Mouse (Mus musculus): ENCODE measurements around the gene Clic3. TPM values are rescaled to one million over a fixed set of nuclear protein-coding genes. Genes with fewer than 3 reads are reported as not detected.

Gene Clic3
- polyA plus RNA-seq, 1 experiment, result 104 TPM

DNA sequence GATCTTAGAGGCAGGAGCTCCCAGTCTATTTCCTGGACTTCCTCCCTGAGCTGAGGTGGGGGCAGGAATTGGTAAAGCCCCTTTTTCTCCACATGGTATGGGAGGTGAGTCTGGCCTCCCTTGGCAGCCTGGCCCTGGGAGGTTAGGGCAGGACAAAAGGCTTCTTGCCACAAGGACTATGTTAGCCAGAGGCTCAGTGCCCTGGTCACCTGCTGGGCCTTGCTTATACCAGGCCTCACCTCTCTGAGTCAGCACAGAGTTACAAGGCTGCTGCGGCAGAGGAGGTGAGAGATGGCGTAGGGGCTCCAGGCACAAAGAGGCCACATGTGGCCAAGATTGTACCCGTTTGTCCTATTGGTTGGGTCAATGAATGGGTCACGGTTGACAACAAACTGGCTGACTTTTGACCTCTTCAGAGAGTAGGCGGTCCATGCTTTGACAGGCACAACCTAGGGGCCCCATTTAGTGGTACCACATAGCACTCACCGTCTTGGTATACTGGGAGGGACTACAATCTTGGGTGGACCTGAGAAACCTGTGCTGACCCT is 25.3 kb upstream of the Clic3 start:
- no peaks in the 10 kb centered on the region for H3K27me3 ChIP-seq (replicated peaks; ENCODE audit: control insufficient read depth, insufficient read depth, low read length)
- H3K4me1 ChIP-seq (ENCODE audit: control insufficient read depth, insufficient read depth, low read length), result peaks cover 13% of the 10 kb centered on the region; the same call in 1 of the 2 replicates
- 61% methylated on average over 6 of the region's 6 CpGs for WGBS
- H3K36me3 ChIP-seq (ENCODE audit: control insufficient read depth, insufficient read depth, low read length), result no peaks in the 10 kb centered on the region
- H3K27ac ChIP-seq (ENCODE audit: insufficient read depth, low read depth, low read length), result no peak overlapping the region
- TF ChIP-seq CTCF (conservative IDR thresholded peaks at IDR 0.05; ENCODE audit: insufficient read depth, insufficient read length, low read depth, low read length), result no peak
- TF ChIP-seq POLR2A (IDR thresholded peaks at IDR 0.05; ENCODE audit: low read depth, low read length), result no peak
- DNase-seq, result no peak
- H3K4me3 ChIP-seq (ENCODE audit: insufficient read depth, low read depth, low read length), result no peak overlapping the region

DNA sequence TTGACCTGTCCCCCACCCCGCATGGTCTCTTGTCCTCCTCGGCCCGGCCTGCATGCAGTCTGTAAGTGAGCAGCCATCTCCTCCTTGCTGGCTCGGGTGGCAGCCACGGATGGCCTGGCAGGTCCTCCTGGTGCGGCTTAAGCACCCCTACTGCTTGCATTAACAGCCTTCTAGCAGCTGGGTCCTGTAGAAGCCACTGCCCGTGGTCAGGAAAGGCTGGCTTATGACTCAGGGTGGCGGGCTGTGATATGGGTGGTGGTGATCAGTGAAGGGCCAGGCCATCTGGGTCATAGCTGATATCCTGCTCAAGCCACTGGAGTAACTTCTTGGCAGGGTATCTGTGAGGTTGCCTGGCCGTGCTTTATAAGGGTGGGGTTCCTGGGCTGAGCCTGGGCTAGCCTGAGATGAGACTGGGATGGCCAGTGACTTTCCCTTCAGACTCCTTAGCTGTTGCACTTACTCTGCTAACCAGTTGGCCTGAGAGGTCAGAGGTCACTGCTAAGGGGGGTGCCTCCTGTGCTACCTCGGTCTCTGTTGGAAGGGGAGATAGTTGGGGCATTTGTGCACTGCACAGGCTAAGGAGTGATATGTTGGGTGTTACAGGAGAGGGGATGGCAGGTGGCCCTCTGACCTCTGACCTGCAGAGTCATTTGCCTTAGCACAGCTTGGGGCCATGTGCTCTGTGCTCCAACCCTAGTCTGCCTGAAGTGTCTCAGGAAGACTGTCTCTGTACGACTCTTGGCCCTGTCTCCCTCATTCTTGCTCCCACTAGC is 24.1 kb upstream of the Clic3 start:
- H3K27me3 ChIP-seq (replicated peaks; ENCODE audit: control insufficient read depth, insufficient read depth, low read length), result no peaks in the 10 kb centered on the region
- H3K4me1 ChIP-seq (ENCODE audit: control insufficient read depth, insufficient read depth, low read length), result peaks cover 13% of the 10 kb centered on the region; the same call in 1 of the 2 replicates
- no peaks in the 10 kb centered on the region for H3K36me3 ChIP-seq (ENCODE audit: control insufficient read depth, insufficient read depth, low read length)
- 84% methylated on average over 11 of the region's 11 CpGs for WGBS
- H3K27ac ChIP-seq (ENCODE audit: insufficient read depth, low read depth, low read length), result no peak overlapping the region
- H3K4me3 ChIP-seq (ENCODE audit: insufficient read depth, low read depth, low read length), result no peak overlapping the region
- no peak for DNase-seq
- TF ChIP-seq CTCF (conservative IDR thresholded peaks at IDR 0.05; ENCODE audit: insufficient read depth, insufficient read length, low read depth, low read length) (no peak), POLR2A (IDR thresholded peaks at IDR 0.05; ENCODE audit: low read depth, low read length) (no peak)

DNA sequence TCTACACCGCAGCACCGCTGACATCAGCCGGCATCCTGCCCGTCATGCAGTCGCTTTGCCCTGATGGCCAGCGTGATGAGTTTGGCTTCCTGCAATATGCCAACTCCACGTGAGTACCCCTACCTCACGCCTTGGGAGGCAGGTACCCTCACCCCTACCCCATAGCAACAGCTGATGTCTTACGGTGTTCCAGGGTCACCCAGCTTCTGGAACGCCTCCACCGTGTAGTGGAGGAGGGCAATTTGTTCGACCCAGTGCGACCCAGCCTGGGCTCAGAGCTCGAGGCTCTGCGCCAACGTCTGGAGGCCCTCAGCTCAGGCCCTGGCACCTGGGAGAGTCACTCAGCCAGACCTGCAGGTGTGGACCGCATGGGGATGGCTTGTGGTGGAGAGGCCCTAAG is 23.5 kb upstream of the Clic3 start:
- no peak for TF ChIP-seq CTCF (conservative IDR thresholded peaks at IDR 0.05; ENCODE audit: insufficient read depth, insufficient read length, low read depth, low read length)
- TF ChIP-seq POLR2A (IDR thresholded peaks at IDR 0.05; ENCODE audit: low read depth, low read length), result no peak
- H3K36me3 ChIP-seq (ENCODE audit: control insufficient read depth, insufficient read depth, low read length), result no peaks in the 10 kb centered on the region
- WGBS, result 84% methylated on average over 17 of the region's 17 CpGs

GRCm38 (mm10) chr2:25434292-25434691 is 22.3 kb upstream of the Clic3 start:
- WGBS, result 86% methylated on average over 8 of the region's 8 CpGs
- H3K4me3 ChIP-seq (ENCODE audit: insufficient read depth, low read depth, low read length), result no peak overlapping the region
- H3K36me3 ChIP-seq (ENCODE audit: control insufficient read depth, insufficient read depth, low read length), result no peaks in the 10 kb centered on the region
- no peak for TF ChIP-seq POLR2A (IDR thresholded peaks at IDR 0.05; ENCODE audit: low read depth, low read length)
- no peak for TF ChIP-seq CTCF (conservative IDR thresholded peaks at IDR 0.05; ENCODE audit: insufficient read depth, insufficient read length, low read depth, low read length)
- no peak overlapping the region for H3K27ac ChIP-seq (ENCODE audit: insufficient read depth, low read depth, low read length)
- DNase-seq, result no peak
- H3K27me3 ChIP-seq (replicated peaks; ENCODE audit: control insufficient read depth, insufficient read depth, low read length), result no peaks in the 10 kb centered on the region
- H3K4me1 ChIP-seq (ENCODE audit: control insufficient read depth, insufficient read depth, low read length), result peaks cover 13% of the 10 kb centered on the region; the same call in 1 of the 2 replicates

More for the DNA sequence above, 23.5 kb upstream of the Clic3 start:
- peaks cover 13% of the 10 kb centered on the region; the same call in 1 of the 2 replicates for H3K4me1 ChIP-seq (ENCODE audit: control insufficient read depth, insufficient read depth, low read length)
- DNase-seq, result no peak
- H3K27me3 ChIP-seq (replicated peaks; ENCODE audit: control insufficient read depth, insufficient read depth, low read length), result no peaks in the 10 kb centered on the region
- H3K27ac ChIP-seq (ENCODE audit: insufficient read depth, low read depth, low read length), result no peak overlapping the region
- H3K4me3 ChIP-seq (ENCODE audit: insufficient read depth, low read depth, low read length), result no peak overlapping the region

GRCm38 (mm10) chr2:25436286-25436820 is 20.3 kb upstream of the Clic3 start:
- TF ChIP-seq CTCF (conservative IDR thresholded peaks at IDR 0.05; ENCODE audit: insufficient read depth, insufficient read length, low read depth, low read length) (no peak), POLR2A (IDR thresholded peaks at IDR 0.05; ENCODE audit: low read depth, low read length) (no peak)
- Histone ChIP-seq H3K27ac (ENCODE audit: insufficient read depth, low read depth, low read length) (no peak overlapping the region), H3K36me3 (ENCODE audit: control insufficient read depth, insufficient read depth, low read length) (no peaks in the 10 kb centered on the region), H3K27me3 (replicated peaks; ENCODE audit: control insufficient read depth, insufficient read depth, low read length) (no peaks in the 10 kb centered on the region), H3K4me3 (ENCODE audit: insufficient read depth, low read depth, low read length) (no peak overlapping the region), H3K4me1 (ENCODE audit: control insufficient read depth, insufficient read depth, low read length) (no peaks in the 10 kb centered on the region)
- DNase-seq, result no peak
- 80% methylated on average over 10 of the region's 10 CpGs for WGBS

DNA sequence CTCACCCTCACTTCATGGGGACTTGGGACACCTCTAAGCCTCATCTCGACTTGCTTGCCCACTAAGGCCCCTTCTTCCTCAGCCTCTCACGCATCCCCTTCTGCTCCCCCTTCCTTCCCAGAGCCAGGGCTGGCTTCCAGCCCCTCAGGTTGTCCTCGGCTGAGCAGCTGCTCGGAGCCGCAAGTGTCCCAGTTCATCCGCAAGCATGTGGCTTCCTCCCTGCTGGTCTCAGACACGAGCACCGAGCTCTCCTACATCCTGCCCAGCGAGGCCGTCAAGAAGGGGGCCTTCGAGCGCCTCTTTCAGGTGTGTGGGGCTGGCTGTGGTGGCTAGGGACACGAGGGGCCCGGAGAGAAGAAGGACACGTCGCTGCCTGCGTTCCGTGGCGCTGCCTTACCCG is 15.6 kb upstream of the Clic3 start:
- WGBS, result 84% methylated on average over 20 of the region's 20 CpGs
- no peak for DNase-seq
- no peaks in the 10 kb centered on the region for H3K4me1 ChIP-seq (ENCODE audit: control insufficient read depth, insufficient read depth, low read length)
- TF ChIP-seq CTCF (conservative IDR thresholded peaks at IDR 0.05; ENCODE audit: insufficient read depth, insufficient read length, low read depth, low read length), result no peak
- no peak for TF ChIP-seq POLR2A (IDR thresholded peaks at IDR 0.05; ENCODE audit: low read depth, low read length)
- H3K4me3 ChIP-seq (ENCODE audit: insufficient read depth, low read depth, low read length), result no peak overlapping the region
- H3K27me3 ChIP-seq (replicated peaks; ENCODE audit: control insufficient read depth, insufficient read depth, low read length), result no peaks in the 10 kb centered on the region
- H3K27ac ChIP-seq (ENCODE audit: insufficient read depth, low read depth, low read length), result no peak overlapping the region
- no peaks in the 10 kb centered on the region for H3K36me3 ChIP-seq (ENCODE audit: control insufficient read depth, insufficient read depth, low read length)

GRCm38 (mm10) chr2:25442682-25443081 is 14.0 kb upstream of the Clic3 start:
- Histone ChIP-seq H3K27ac (ENCODE audit: insufficient read depth, low read depth, low read length) (no peak overlapping the region), H3K4me3 (ENCODE audit: insufficient read depth, low read depth, low read length) (no peak overlapping the region), H3K36me3 (ENCODE audit: control insufficient read depth, insufficient read depth, low read length) (no peaks in the 10 kb centered on the region), H3K4me1 (ENCODE audit: control insufficient read depth, insufficient read depth, low read length) (no peaks in the 10 kb centered on the region), H3K27me3 (replicated peaks; ENCODE audit: control insufficient read depth, insufficient read depth, low read length) (no peaks in the 10 kb centered on the region)
- DNase-seq, result no peak
- WGBS, result 88% methylated on average over 14 of the region's 14 CpGs
- TF ChIP-seq CTCF (conservative IDR thresholded peaks at IDR 0.05; ENCODE audit: insufficient read depth, insufficient read length, low read depth, low read length) (no peak), POLR2A (IDR thresholded peaks at IDR 0.05; ENCODE audit: low read depth, low read length) (no peak)
